Mouse (Mus musculus) G1E (cell line): Measurements from ENCODE around the gene Timm44. TPM values are rescaled to one million over a fixed set of nuclear protein-coding genes. Genes with fewer than 3 reads are reported as not detected.

Experiments
- ATAC-seq: 2 replicates; pipeline ENCODE4 v1.8.0; 2016; ENCODE audit warnings: mild to moderate bottlenecking; ENCODE audit not compliant: insufficient number of reproducible peaks, poor library complexity, low FRiP score, severe bottlenecking; ENCODE audit errors: extremely low read depth
- DNase-seq: peaks from one replicate; pipeline ENCODE4 v3.0.0; 2012; ENCODE audit warnings: low spot score
- H3K27me3 ChIP-seq: 2 replicates; pipeline ENCODE4 v1.6.1; 2012; ENCODE audit warnings: mild to moderate bottlenecking, low read length, inconsistent platforms; ENCODE audit not compliant: insufficient read depth
- H3K36me3 ChIP-seq: replicated peaks from 2 replicates; pipeline ENCODE3; 2012; ENCODE audit warnings: mild to moderate bottlenecking, inconsistent platforms
- H3K4me1 ChIP-seq: 2 replicates; pipeline ENCODE4 v1.6.1; 2012; ENCODE audit warnings: low read depth, low read length, inconsistent platforms, mixed read lengths; ENCODE audit not compliant: insufficient read depth
- H3K4me3 ChIP-seq: 2 replicates; pipeline ENCODE4 v1.5.1; 2012; ENCODE audit warnings: low read depth, mild to moderate bottlenecking, inconsistent platforms, low read length, moderate library complexity, mixed read lengths
- H3K9me3 ChIP-seq: replicated peaks from 2 replicates; pipeline ENCODE4 v1.6.1; 2012; ENCODE audit warnings: inconsistent platforms
- CTCF ChIP-seq: IDR thresholded peaks from 2 replicates; pipeline ENCODE4 v1.5.1; 2012; ENCODE audit warnings: low read depth, low read length, inconsistent platforms, mixed read lengths
- GATA1 ChIP-seq: IDR thresholded peaks from 2 replicates; pipeline ENCODE4 v1.6.1; 2012; ENCODE audit warnings: borderline replicate concordance, low read length, inconsistent platforms, mixed read lengths
- GATA2 ChIP-seq: IDR thresholded peaks from 2 replicates; pipeline ENCODE4 v1.6.1; 2012; ENCODE audit warnings: low read depth, low read length, inconsistent platforms, borderline replicate concordance
- POLR2AphosphoS5 ChIP-seq: IDR thresholded peaks from 2 replicates; pipeline ENCODE4 v1.6.1; 2012; ENCODE audit warnings: low read depth, low read length, inconsistent platforms; ENCODE audit not compliant: insufficient replicate concordance
- TAL1 ChIP-seq: conservative IDR thresholded peaks from 2 replicates; pipeline ENCODE4 v1.6.1; 2012; ENCODE audit warnings: low read depth, low read length, inconsistent platforms, mixed read lengths
- polyA plus RNA-seq: library from polyadenylated mRNA; stranded (reverse); fragments of >175 nt; gene quantifications from 2 replicates; pipeline ENCODE4 v1.2.3, GENCODE M21; 2012
- total RNA-seq, 2 experiments: library from RNA; stranded (forward) in 1 of 2; stranded (reverse) in 1 of 2; fragments of 200-1000 nt in 1 of 2; fragments of >200 nt in 1 of 2; fragmentation: Nextera tagmentation in 1 of 2; gene quantifications; 2 replicates each; pipeline ENCODE4 v1.2.3; 2014 to 2017

The Timm44 gene
- total and polyA plus RNA-seq, 3 experiments, result 65.3 to 123 (median 81.8) TPM

- TF ChIP-seq CTCF, result no peak
- TF ChIP-seq TAL1, result no peak
- no peak for TF ChIP-seq GATA2
- TF ChIP-seq GATA1, result no peak
- TF ChIP-seq POLR2AphosphoS5, result no peak
- ATAC-seq, result no peak
- H3K9me3 ChIP-seq, result no peaks in the 10 kb centered on the region
- H3K4me1 ChIP-seq, result peaks cover 16% of the 10 kb centered on the region
- peaks cover 100% of the 10 kb centered on the region for H3K36me3 ChIP-seq
- no peak overlapping the region for H3K4me3 ChIP-seq
- DNase-seq, result no peak
- H3K27me3 ChIP-seq, result no peaks in the 10 kb centered on the region
These were observed 30.0 kb downstream of the Timm44 start for GRCm38 (mm10) chr8:4245737-4246136.

- Histone ChIP-seq H3K27me3 (no peaks in the 10 kb centered on the region), H3K9me3 (no peaks in the 10 kb centered on the region), H3K4me1 (peaks cover 21% of the 10 kb centered on the region), H3K4me3 (no peak overlapping the region), H3K36me3 (peaks cover 100% of the 10 kb centered on the region)
- DNase-seq (no peak), ATAC-seq (no peak)
- no peak for TF ChIP-seq TAL1
- no peak for TF ChIP-seq GATA1
- TF ChIP-seq GATA2, result no peak
- TF ChIP-seq CTCF, result no peak
- TF ChIP-seq POLR2AphosphoS5, result no peak
These were observed 30.7 kb downstream of the Timm44 start for GRCm38 (mm10) chr8:4245061-4245460.

GRCm38 (mm10) chr8:4239193-4239890 lies 36.4 kb downstream of the Timm44 start:
- peaks cover 48% of the 10 kb centered on the region for H3K36me3 ChIP-seq
- H3K27me3 ChIP-seq, result peaks cover 17% of the 10 kb centered on the region
- no peak for TF ChIP-seq TAL1
- no peak for TF ChIP-seq GATA2
- no peak for TF ChIP-seq POLR2AphosphoS5
- no peak for TF ChIP-seq CTCF
- no peak for TF ChIP-seq GATA1
- DNase-seq, result peak; percentile 16
- H3K4me1 ChIP-seq, result peaks cover 39% of the 10 kb centered on the region
- peak overlapping the region; percentile 91 for H3K4me3 ChIP-seq
- no peaks in the 10 kb centered on the region for H3K9me3 ChIP-seq
- peak; percentile 22; the same call in 1 of the 2 replicates for ATAC-seq

- no peaks in the 10 kb centered on the region for H3K9me3 ChIP-seq
- peaks cover 24% of the 10 kb centered on the region for H3K27me3 ChIP-seq
- H3K4me3 ChIP-seq, result peak within 1 kb of the TSS; percentile 91
- peaks cover 34% of the 10 kb centered on the region for H3K4me1 ChIP-seq
- ATAC-seq, result peak; percentile 74
- TF ChIP-seq CTCF, result no peak
- DNase-seq, result peak; percentile 98
- H3K36me3 ChIP-seq, result peaks cover 41% of the 10 kb centered on the region
These were observed 37.1 kb downstream of the Timm44 start, which contains the start of the genes Map2k7 and Gm49320 for GRCm38 (mm10) chr8:4238434-4239192. Map2k7 (plus strand) TSS chr8:4238740. Gm49320 (plus strand) TSS chr8:4238865.

- TF ChIP-seq CTCF (no peak), GATA2 (no peak), POLR2AphosphoS5 (no peak), GATA1 (no peak)
- no peaks in the 10 kb centered on the region for H3K9me3 ChIP-seq
- peaks cover 34% of the 10 kb centered on the region for H3K4me1 ChIP-seq
- peak overlapping the region; percentile 91 for H3K4me3 ChIP-seq
- peak; percentile 32 for DNase-seq
- H3K36me3 ChIP-seq, result peaks cover 34% of the 10 kb centered on the region
- H3K27me3 ChIP-seq, result peaks cover 25% of the 10 kb centered on the region
- ATAC-seq, result no peak; the same call in 1 of the 2 replicates
These were observed 37.8 kb downstream of the Timm44 start for GRCm38 (mm10) chr8:4237814-4238433.

- Histone ChIP-seq H3K4me1 (peaks cover 2% of the 10 kb centered on the region; the same call in 1 of the 2 replicates), H3K27me3 (peaks cover 67% of the 10 kb centered on the region), H3K4me3 (no peak overlapping the region), H3K9me3 (no peaks in the 10 kb centered on the region), H3K36me3 (no peaks in the 10 kb centered on the region)
- DNase-seq (no peak), ATAC-seq (peak; percentile 8; the same call in 1 of the 2 replicates)
- no peak for TF ChIP-seq GATA1
- no peak for TF ChIP-seq GATA2
- no peak for TF ChIP-seq TAL1
- no peak for TF ChIP-seq POLR2AphosphoS5
- no peak for TF ChIP-seq CTCF
These were observed 44.9 kb downstream of the Timm44 start for GRCm38 (mm10) chr8:4230612-4231351.
